Mouse (Mus musculus): ENCODE results near the gene Tspan7.

Gene Tspan7

GRCm38 (mm10) chrX:10484872-10485569 lies at the start of gene Tspan7:
TSS of gene Tspan7 (plus strand) at chrX:10485158.
- CTCF ChIA-PET: no interaction called here

GRCm38 (mm10) chrX:10449323-10449980 lies 35.5 kb upstream of the Tspan7 start:
- CTCF ChIA-PET: no interaction called here

GRCm38 (mm10) chrX:10450143-10451060 lies 34.6 kb upstream of the Tspan7 start:
- CTCF ChIA-PET: no interaction called here

- CTCF ChIA-PET: no interaction called here
Measured at GRCm38 (mm10) chrX:10453798-10454197, 31.2 kb upstream of the Tspan7 start.

GRCm38 (mm10) chrX:10457256-10457655 lies 27.7 kb upstream of the Tspan7 start:
- CTCF ChIA-PET: no interaction called here

GRCm38 (mm10) chrX:10477088-10477487 lies 7.9 kb upstream of the Tspan7 start:
- CTCF ChIA-PET: no interaction called here

- CTCF ChIA-PET: no interaction called here
Measured at GRCm38 (mm10) chrX:10479031-10479886, 5.7 kb upstream of the Tspan7 start.

GRCm38 (mm10) chrX:10479943-10480342 lies 5.0 kb upstream of the Tspan7 start:
- CTCF ChIA-PET: no interaction called here

GRCm38 (mm10) chrX:10485664-10486211 lies 780 bp downstream of the Tspan7 start:
- CTCF ChIA-PET: no interaction called here

- CTCF ChIA-PET: no interaction called here
Measured at GRCm38 (mm10) chrX:10498580-10498979, 13.6 kb downstream of the Tspan7 start.

GRCm38 (mm10) chrX:10502616-10503015 lies 17.7 kb downstream of the Tspan7 start:
- CTCF ChIA-PET: no interaction called here

- CTCF ChIA-PET: no interaction called here
Measured at GRCm38 (mm10) chrX:10514417-10514816, 29.5 kb downstream of the Tspan7 start.

- CTCF ChIA-PET: interaction anchor here (0.6 kb wide), 1 partner anchor 116 kb away, joined by 6 read pairs; no protein-coding TSS in a partner anchor
Measured at GRCm38 (mm10) chrX:10514971-10515370, 30.0 kb downstream of the Tspan7 start.

- CTCF ChIA-PET: no interaction called here
Measured at GRCm38 (mm10) chrX:10516448-10516847, 31.5 kb downstream of the Tspan7 start.

- CTCF ChIA-PET: no interaction called here
Measured at GRCm38 (mm10) chrX:10516925-10517324, 32.0 kb downstream of the Tspan7 start.

GRCm38 (mm10) chrX:10517756-10518155 lies 32.8 kb downstream of the Tspan7 start:
- CTCF ChIA-PET: no interaction called here

GRCm38 (mm10) chrX:10518510-10518909 lies 33.6 kb downstream of the Tspan7 start:
- CTCF ChIA-PET: no interaction called here

- CTCF ChIA-PET: no interaction called here
Measured at GRCm38 (mm10) chrX:10535450-10535849, 50.5 kb downstream of the Tspan7 start.

- CTCF ChIA-PET: no interaction called here
Measured at GRCm38 (mm10) chrX:10539009-10539408, 54.1 kb downstream of the Tspan7 start.

GRCm38 (mm10) chrX:10539482-10540166 lies 54.7 kb downstream of the Tspan7 start:
- CTCF ChIA-PET: no interaction called here

GRCm38 (mm10) chrX:10546840-10547239 lies 61.9 kb downstream of the Tspan7 start:
- CTCF ChIA-PET: no interaction called here
